Mouse (Mus musculus) MEL (cell line): ENCODE measurements at regions not wholly inside any gene's neighbourhood (a gene's known extent, or its start where the extent isn't known, plus 50 kb on each side); places are given as distances from the start of the nearest gene placed in this dataset.

Experiments
- DNase-seq: peaks from one replicate; pipeline ENCODE4 v3.0.0; 2011; ENCODE audit warnings: low read depth, low spot score
- H3K27ac ChIP-seq: 2 replicates; pipeline ENCODE4 v1.5.1; 2012; ENCODE audit warnings: low read depth, mild to moderate bottlenecking, control low read depth, low read length, moderate library complexity; ENCODE audit not compliant: control insufficient read depth
- H3K27me3 ChIP-seq, 2 experiments: fragments of 150-350 bp in 1 of 2; sonication (generic) in 1 of 2; 2 replicates each; pipeline ENCODE4 v1.6.1; 2012; ENCODE audit warnings: low read length in 2 of 2, mild to moderate bottlenecking in 2 of 2, improper control_type of control experiment in 1 of 2, moderate library complexity in 1 of 2; ENCODE audit not compliant: insufficient read depth in 2 of 2, control insufficient read depth in 1 of 2
- H3K36me3 ChIP-seq, 2 experiments: 2 replicates each; pipeline ENCODE4 v1.6.1; 2012 to 2014; ENCODE audit warnings: low read length in 2 of 2, improper control_type of control experiment in 1 of 2, inconsistent platforms in 1 of 2, mild to moderate bottlenecking in 1 of 2; ENCODE audit not compliant: insufficient read depth in 2 of 2, control insufficient read depth in 1 of 2
- H3K4me1 ChIP-seq, 2 experiments: fragments of 150-350 bp in 1 of 2; sonication (generic) in 1 of 2; 2 replicates each; pipeline ENCODE4 v1.6.1; 2012; ENCODE audit warnings: low read length in 2 of 2, improper control_type of control experiment in 1 of 2, mild to moderate bottlenecking in 1 of 2; ENCODE audit not compliant: insufficient read depth in 2 of 2, control insufficient read depth in 1 of 2
- H3K4me3 ChIP-seq, 2 experiments: fragments of 150-350 bp in 1 of 2; sonication (generic) in 1 of 2; 2 replicates each; pipeline ENCODE4 v1.5.1; 2012; ENCODE audit warnings: low read depth in 2 of 2, low read length in 2 of 2, mild to moderate bottlenecking in 2 of 2, moderate library complexity in 2 of 2, control low read depth in 1 of 2, improper control_type of control experiment in 1 of 2; ENCODE audit not compliant: control insufficient read depth in 1 of 2, insufficient read depth in 1 of 2
- H3K79me2 ChIP-seq: 2 replicates; pipeline ENCODE4 v1.6.1; 2012; ENCODE audit warnings: mild to moderate bottlenecking, low read length, moderate library complexity; ENCODE audit not compliant: control insufficient read depth, poor library complexity, insufficient read depth
- H3K9ac ChIP-seq: 2 replicates; pipeline ENCODE4 v1.6.1; 2012; ENCODE audit warnings: low read depth, mild to moderate bottlenecking, control low read depth, low read length, moderate library complexity; ENCODE audit not compliant: control insufficient read depth, poor library complexity, severe bottlenecking
- H3K9me3 ChIP-seq: fragments of 150-350 bp; sonication (generic); replicated peaks from 2 replicates; pipeline ENCODE4 v1.6.1; 2012; ENCODE audit warnings: mild to moderate bottlenecking, low read length, improper control_type of control experiment, moderate library complexity; ENCODE audit not compliant: insufficient read depth
- BHLHE40 ChIP-seq: IDR thresholded peaks from 2 replicates; pipeline ENCODE4 v1.6.1; 2012; ENCODE audit warnings: low read depth, mild to moderate bottlenecking, inconsistent platforms, low read length, improper control_type of control experiment, borderline replicate concordance
- CHD1 ChIP-seq: IDR thresholded peaks from 2 replicates; pipeline ENCODE4 v1.6.1; 2012; ENCODE audit warnings: low read depth, mild to moderate bottlenecking, inconsistent platforms, low read length, improper control_type of control experiment
- CHD2 ChIP-seq: IDR thresholded peaks from 2 replicates; pipeline ENCODE4 v1.6.1; 2011; ENCODE audit warnings: low read length, improper control_type of control experiment
- E2F4 ChIP-seq: IDR thresholded peaks from 2 replicates; pipeline ENCODE4 v1.6.1; 2011; ENCODE audit warnings: low read depth, low read length, improper control_type of control experiment, borderline replicate concordance
- ELF1 ChIP-seq: IDR thresholded peaks from 2 replicates; pipeline ENCODE4 v1.6.1; 2014; ENCODE audit warnings: low read depth, mild to moderate bottlenecking, inconsistent platforms, low read length, improper control_type of control experiment, moderate library complexity
- ETS1 ChIP-seq: IDR thresholded peaks from 2 replicates; pipeline ENCODE4 v1.6.1; 2012; ENCODE audit warnings: low read depth, mild to moderate bottlenecking, inconsistent platforms, low read length, improper control_type of control experiment, moderate library complexity
- GABPA ChIP-seq: IDR thresholded peaks from 2 replicates; pipeline ENCODE4 v1.6.1; 2012; ENCODE audit warnings: low read depth, mild to moderate bottlenecking, inconsistent platforms, low read length, improper control_type of control experiment, moderate library complexity
- HCFC1 ChIP-seq: IDR thresholded peaks from 2 replicates; pipeline ENCODE4 v1.6.1; 2012; ENCODE audit warnings: low read depth, mild to moderate bottlenecking, inconsistent platforms, low read length, improper control_type of control experiment, moderate library complexity
- JUND ChIP-seq: IDR thresholded peaks from 2 replicates; pipeline ENCODE4 v1.6.1; 2011; ENCODE audit warnings: low read depth, mild to moderate bottlenecking, improper control_type of control experiment, low read length
- MAFK ChIP-seq: IDR thresholded peaks from 2 replicates; pipeline ENCODE4 v1.6.1; 2011; ENCODE audit warnings: low read depth, mild to moderate bottlenecking, low read length, improper control_type of control experiment, borderline replicate concordance
- MAZ ChIP-seq: IDR thresholded peaks from 2 replicates; pipeline ENCODE4 v1.6.1; 2012; ENCODE audit warnings: low read depth, mild to moderate bottlenecking, inconsistent platforms, low read length, improper control_type of control experiment
- MXI1 ChIP-seq: IDR thresholded peaks from 2 replicates; pipeline ENCODE4 v1.6.1; 2011; ENCODE audit warnings: mild to moderate bottlenecking, low read depth, low read length, improper control_type of control experiment
- MYB ChIP-seq: IDR thresholded peaks from 2 replicates; pipeline ENCODE4 v1.6.1; 2011; ENCODE audit warnings: mild to moderate bottlenecking, low read depth, low read length, improper control_type of control experiment
- NRF1 ChIP-seq: IDR thresholded peaks from 2 replicates; pipeline ENCODE4 v1.6.1; 2014; ENCODE audit warnings: low read depth, mild to moderate bottlenecking, inconsistent platforms, low read length, improper control_type of control experiment, moderate library complexity; ENCODE audit not compliant: poor library complexity, insufficient read depth, severe bottlenecking
- POLR2A ChIP-seq, 2 experiments: IDR thresholded peaks; 2 replicates each; pipeline ENCODE4 v1.6.1; 2011 to 2012; ENCODE audit warnings: low read length in 2 of 2, mild to moderate bottlenecking in 2 of 2, control low read depth in 1 of 2, improper control_type of control experiment in 1 of 2, low read depth in 1 of 2, moderate library complexity in 1 of 2; ENCODE audit not compliant: control insufficient read depth in 1 of 2, insufficient read depth in 1 of 2, poor library complexity in 1 of 2
- POLR2AphosphoS2 ChIP-seq: IDR thresholded peaks from 2 replicates; pipeline ENCODE4 v1.6.1; 2011; ENCODE audit warnings: low read length, improper control_type of control experiment
- RCOR1 ChIP-seq: IDR thresholded peaks from 2 replicates; pipeline ENCODE4 v1.6.1; 2012; ENCODE audit warnings: low read depth, mild to moderate bottlenecking, inconsistent platforms, low read length, improper control_type of control experiment
- SIN3A ChIP-seq: IDR thresholded peaks from 2 replicates; pipeline ENCODE4 v1.6.1; 2012; ENCODE audit warnings: low read length, improper control_type of control experiment, inconsistent platforms
- SMC3 ChIP-seq: IDR thresholded peaks from 2 replicates; pipeline ENCODE4 v1.6.1; 2011; ENCODE audit warnings: low read depth, low read length, improper control_type of control experiment
- TAL1 ChIP-seq: IDR thresholded peaks from 2 replicates; pipeline ENCODE4 v1.6.1; 2012; ENCODE audit warnings: mild to moderate bottlenecking, inconsistent platforms, low read length, moderate library complexity, mixed read lengths
- TBP ChIP-seq: IDR thresholded peaks from 2 replicates; pipeline ENCODE4 v1.8.0; 2011; ENCODE audit warnings: low read depth, low read length, improper control_type of control experiment
- TCF12 ChIP-seq: IDR thresholded peaks from 2 replicates; pipeline ENCODE4 v1.6.1; 2014; ENCODE audit warnings: low read depth, mild to moderate bottlenecking, inconsistent platforms, low read length, improper control_type of control experiment, moderate library complexity
- UBTF ChIP-seq: IDR thresholded peaks from 2 replicates; pipeline ENCODE4 v1.6.1; 2012; ENCODE audit warnings: low read depth, mild to moderate bottlenecking, inconsistent platforms, low read length, improper control_type of control experiment, moderate library complexity, borderline replicate concordance; ENCODE audit not compliant: insufficient read depth
- USF1 ChIP-seq: IDR thresholded peaks from 2 replicates; pipeline ENCODE4 v1.6.1; 2014; ENCODE audit warnings: low read depth, mild to moderate bottlenecking, inconsistent platforms, low read length, improper control_type of control experiment, moderate library complexity
- USF2 ChIP-seq, 2 experiments: IDR thresholded peaks; 2 replicates each; pipeline ENCODE4 v1.6.1; 2011 to 2012; ENCODE audit warnings: improper control_type of control experiment in 2 of 2, low read length in 2 of 2, borderline replicate concordance in 1 of 2, inconsistent platforms in 1 of 2, low read depth in 1 of 2, mild to moderate bottlenecking in 1 of 2; ENCODE audit not compliant: insufficient read depth in 1 of 2
- ZKSCAN1 ChIP-seq: IDR thresholded peaks from 2 replicates; pipeline ENCODE4 v1.6.1; 2012; ENCODE audit warnings: low read depth, mild to moderate bottlenecking, inconsistent platforms, low read length, improper control_type of control experiment, moderate library complexity
- ZMIZ1 ChIP-seq: IDR thresholded peaks from 2 replicates; pipeline ENCODE4 v1.6.1; 2012; ENCODE audit warnings: low read depth, mild to moderate bottlenecking, inconsistent platforms, low read length, improper control_type of control experiment, moderate library complexity
- ZNF384 ChIP-seq: IDR thresholded peaks from 2 replicates; pipeline ENCODE4 v1.6.1; 2012; ENCODE audit warnings: low read depth, mild to moderate bottlenecking, inconsistent platforms, low read length, improper control_type of control experiment

- TF ChIP-seq ZKSCAN1 (no peak), CHD1 (no peak), JUND (no peak), MAFK (no peak), TAL1 (no peak), SIN3A (no peak), MXI1 (no peak), ETS1 (no peak), NRF1 (no peak), E2F4 (no peak), MYB (no peak), ELF1 (no peak), CHD2 (no peak), BHLHE40 (no peak), USF2 (IDR thresholded peaks at IDR 0.05; ENCODE audit: borderline replicate concordance in 1 of 2, insufficient read depth in 1 of 2, low read depth in 1 of 2, low read length in 2 of 2) (no peak), GABPA (no peak), HCFC1 (no peak), ZMIZ1 (no peak), POLR2A (IDR thresholded peaks at IDR 0.05; ENCODE audit: control insufficient read depth in 1 of 2, insufficient read depth in 1 of 2, low read depth in 1 of 2, low read length in 2 of 2, poor library complexity in 1 of 2) (no peak)
- TF ChIP-seq, all 39 proteins: peak for 0
- Histone ChIP-seq H3K4me3 (no peak overlapping the region), H3K27ac (no peak overlapping the region), H3K4me1 (no peaks in the 10 kb centered on the region), H3K36me3 (peaks cover 0 to 6% of the 10 kb centered on the region in 2 experiments; a peak in 2 of 4 replicates), H3K9me3 (no peaks in the 10 kb centered on the region), H3K79me2 (no peaks in the 10 kb centered on the region; the same call in 1 of the 2 replicates), H3K9ac (no peak overlapping the region), H3K27me3 (no peaks in the 10 kb centered on the region)
- no peak for DNase-seq
Observed at GRCm38 (mm10) chr11:17750345-17750744, 203.3 kb downstream of the Etaa1 start.

GRCm38 (mm10) chr11:17759224-17759623 lies 194.5 kb downstream of the Etaa1 start:
- Histone ChIP-seq H3K27ac (no peak overlapping the region), H3K9ac (no peak overlapping the region), H3K9me3 (no peaks in the 10 kb centered on the region), H3K79me2 (no peaks in the 10 kb centered on the region), H3K4me3 (no peak overlapping the region), H3K36me3 (no peaks in the 10 kb centered on the region; a peak in 1 of 4 replicates), H3K27me3 (no peaks in the 10 kb centered on the region), H3K4me1 (no peaks in the 10 kb centered on the region)
- no peak for DNase-seq
- TF ChIP-seq TCF12 (no peak), UBTF (no peak), TBP (no peak), SIN3A (no peak), ZNF384 (no peak), TAL1 (no peak), CHD2 (no peak), USF1 (no peak), GABPA (no peak), POLR2AphosphoS2 (no peak), MAZ (no peak), ELF1 (no peak), POLR2A (IDR thresholded peaks at IDR 0.05; ENCODE audit: control insufficient read depth in 1 of 2, insufficient read depth in 1 of 2, low read depth in 1 of 2, low read length in 2 of 2, poor library complexity in 1 of 2) (no peak), SMC3 (no peak), RCOR1 (no peak)
